Mouse (Mus musculus) hematopoietic stem cell, adult 5-6 weeks (primary cell): ENCODE measurements around the gene D830030K20Rik. TPM values are rescaled to one million over a fixed set of nuclear protein-coding genes. Genes with fewer than 3 reads are reported as not detected.
"Not testable (repeated sequence)": the region's sequence is repeated elsewhere in the genome, so short reads cannot be mapped to it uniquely, and the experiment has no call there.

Experiments
- ATAC-seq, 2 experiments: fragments of 125-278 bp in 1 of 2; replicated peaks in 1 of 2; 2 replicates each; pipeline ENCODE4 v1.8.0; 2016 to 2017; ENCODE audit warnings: inconsistent platforms in 2 of 2, mild to moderate bottlenecking in 2 of 2, moderate number of reproducible peaks in 2 of 2, low read depth in 1 of 2, moderate TSS enrichment in 1 of 2; ENCODE audit not compliant: low FRiP score in 2 of 2, poor library complexity in 2 of 2, severe bottlenecking in 2 of 2, insufficient read depth in 1 of 2, low TSS enrichment in 1 of 2
- total RNA-seq: library from RNA; stranded (forward); fragments of 172-1452, 232-1000 nt; gene quantifications from 2 replicates; pipeline ENCODE4 v1.2.3, GENCODE M21; 2017

The D830030K20Rik gene
- total RNA-seq: not detected in 2 replicates

DNA sequence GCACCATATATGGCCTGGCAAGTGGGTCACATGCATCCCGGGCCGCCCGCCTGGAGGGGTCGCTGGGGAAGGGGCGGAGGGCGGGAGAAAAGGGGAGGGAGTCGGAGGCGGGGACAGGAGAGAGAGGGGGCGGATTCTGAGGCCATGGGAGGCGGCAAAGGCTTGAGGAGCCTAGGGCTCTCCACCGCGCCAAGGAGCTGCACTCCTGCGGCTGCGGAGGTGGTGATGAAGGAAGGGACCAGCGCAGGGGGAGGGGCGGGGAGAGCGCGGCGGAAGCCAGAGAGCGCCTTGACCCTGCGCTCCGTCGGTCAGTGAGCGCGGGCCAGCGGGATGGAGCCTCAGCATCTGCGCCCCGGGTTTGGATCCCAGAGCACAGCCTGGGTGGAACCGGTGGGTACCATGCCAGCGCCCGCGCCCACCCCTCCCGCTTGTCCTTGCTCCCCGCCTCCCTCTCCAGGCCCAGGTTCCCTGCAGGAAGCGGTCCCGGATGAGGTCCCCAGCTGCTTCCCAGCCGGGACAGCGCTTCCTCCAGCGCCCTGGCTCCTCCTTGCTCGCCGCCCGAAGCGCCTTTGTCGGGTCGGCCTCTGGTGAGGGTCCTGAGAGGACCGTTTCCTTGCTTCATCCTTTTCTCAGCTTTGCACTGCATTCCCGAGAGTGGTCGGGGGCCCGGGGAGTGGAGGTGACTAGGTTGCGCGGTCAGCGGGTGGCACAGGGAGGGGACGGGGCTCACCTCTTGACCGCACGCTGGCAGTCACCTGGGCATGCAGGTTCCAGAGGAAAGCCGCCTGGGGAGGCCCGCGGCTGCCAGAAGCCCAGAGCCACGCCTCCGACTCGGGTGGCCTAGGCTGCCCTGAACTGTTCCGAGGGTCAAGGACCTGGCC, at the start of gene D830030K20Rik:
Gene D830030K20Rik, plus strand, starts transcription at position 217 of the 881 bp plus-strand sequence.
- not testable (repeated sequence) for ATAC-seq

GRCm38 (mm10) chr14:3187955-3188354, 20.3 kb upstream of the D830030K20Rik start, which contains the start of gene Gm5795:
Gene Gm5795, plus strand, starts transcription at chr14:3188255.
- not testable (repeated sequence) for ATAC-seq

GRCm38 (mm10) chr14:3209367-3209766, 1.1 kb downstream of the D830030K20Rik start:
- not testable (repeated sequence) for ATAC-seq

DNA sequence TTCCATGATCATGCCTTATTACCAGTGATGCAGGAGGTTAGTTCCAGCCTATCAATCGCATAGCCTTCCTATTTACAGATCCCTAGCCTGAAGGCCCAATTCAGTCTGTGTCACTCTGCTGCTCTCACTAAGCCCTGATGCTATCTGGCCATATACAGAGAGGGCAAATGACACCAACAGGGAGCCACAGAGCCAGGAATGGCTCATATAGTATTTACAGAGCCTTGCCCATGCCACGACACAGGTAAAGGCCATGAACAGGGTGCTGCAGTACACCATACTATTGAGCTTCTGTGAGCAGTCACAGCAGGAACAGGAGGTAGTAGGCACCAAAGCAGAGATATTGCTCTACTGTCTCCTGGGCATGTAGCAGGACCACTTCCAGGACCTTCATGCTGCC, 54.2 kb downstream of the D830030K20Rik start:
- not testable (repeated sequence) for ATAC-seq

Other genes starting within 250 kb of the D830030K20Rik start
- not detected in 2 replicates for gene Gm2888, start 178.5 kb upstream of the D830030K20Rik start, total RNA-seq
- 0.45 and 0.81 TPM in 2 replicates for gene Gm2897, start 159.2 kb upstream of the D830030K20Rik start, total RNA-seq
- gene Gm10340, start 74.5 kb upstream of the D830030K20Rik start, total RNA-seq: not detected in 2 replicates
- gene Gm5795, start 20.2 kb upstream of the D830030K20Rik start, total RNA-seq: not detected in 2 replicates
- gene Gm2956, start 124.1 kb downstream of the D830030K20Rik start, total RNA-seq: not detected in 2 replicates
- gene Gm10413, start 186.6 kb downstream of the D830030K20Rik start, total RNA-seq: not detected in 2 replicates
- gene Gm10409, start 204.1 kb downstream of the D830030K20Rik start, total RNA-seq: 0.10 TPM in 1 of 2 replicates, not detected in the other
- not detected in 2 replicates for gene Gm3005, start 219.6 kb downstream of the D830030K20Rik start, total RNA-seq
- gene Gm10408, start 240.9 kb downstream of the D830030K20Rik start, total RNA-seq: not detected in 2 replicates